Mouse (Mus musculus) urinary bladder, postnatal 4 days (tissue): ENCODE data around the gene March4.

Experiments
- DNase-seq, 2 experiments: peaks; one replicate each; pipeline ENCODE4 v3.0.0; 2021 to 2022; ENCODE audit warnings: low spot score in 2 of 2

Gene March4

GRCm38 (mm10) chr1:72536611-72537351 lies at the start of gene March4:
TSS of gene March4 (minus strand) at chr1:72536930.
- peak; percentile 63 to 85 for DNase-seq

GRCm38 (mm10) chr1:72585971-72586875 lies 49.5 kb upstream of the March4 start:
- DNase-seq, result no peak

- DNase-seq, result no peak
Observed at GRCm38 (mm10) chr1:72583906-72584305, 47.2 kb upstream of the March4 start.

GRCm38 (mm10) chr1:72582947-72583731 lies 46.4 kb upstream of the March4 start, which contains the start of gene Smarcal1:
TSS of gene Smarcal1 (plus strand) at chr1:72583251.
- peak; percentile 88 to 89 for DNase-seq

- DNase-seq, result no peak
Observed at GRCm38 (mm10) chr1:72578806-72579205, 42.1 kb upstream of the March4 start.

GRCm38 (mm10) chr1:72578351-72578750 lies 41.6 kb upstream of the March4 start:
- DNase-seq, result no peak

GRCm38 (mm10) chr1:72577481-72577922 lies 40.8 kb upstream of the March4 start:
- DNase-seq, result no peak

- no peak for DNase-seq
Observed at GRCm38 (mm10) chr1:72575121-72575520, 38.4 kb upstream of the March4 start.

GRCm38 (mm10) chr1:72574608-72575007 lies 37.9 kb upstream of the March4 start:
- no peak for DNase-seq

GRCm38 (mm10) chr1:72574047-72574446 lies 37.3 kb upstream of the March4 start:
- no peak for DNase-seq

GRCm38 (mm10) chr1:72568725-72569124 lies 32.0 kb upstream of the March4 start:
- no peak for DNase-seq

GRCm38 (mm10) chr1:72567056-72567455 lies 30.3 kb upstream of the March4 start:
- no peak for DNase-seq

GRCm38 (mm10) chr1:72564334-72564962 lies 27.7 kb upstream of the March4 start:
- DNase-seq, result no peak

- DNase-seq, result no peak
Observed at GRCm38 (mm10) chr1:72558625-72559024, 21.9 kb upstream of the March4 start.

- DNase-seq, result no peak
Observed at GRCm38 (mm10) chr1:72556471-72556870, 19.7 kb upstream of the March4 start.

- no peak for DNase-seq
Observed at GRCm38 (mm10) chr1:72550317-72550716, 13.6 kb upstream of the March4 start.

GRCm38 (mm10) chr1:72538266-72538665 lies 1.5 kb upstream of the March4 start:
- DNase-seq, result no peak

GRCm38 (mm10) chr1:72535725-72536571 lies 782 bp downstream of the March4 start:
- DNase-seq, result no peak

GRCm38 (mm10) chr1:72533439-72533838 lies 3.3 kb downstream of the March4 start:
- no peak for DNase-seq

GRCm38 (mm10) chr1:72532926-72533325 lies 3.8 kb downstream of the March4 start:
- no peak for DNase-seq
